Mouse (Mus musculus) frontal cortex, adult 2 months (tissue): ENCODE results near the gene Slc30a7. TPM values are rescaled to one million over a fixed set of nuclear protein-coding genes. Genes with fewer than 3 reads are reported as not detected.
A peak's percentile ranks its signal among the peaks of the same experiment; 100 is the strongest.
"Not testable (repeated sequence)": the region's sequence is repeated elsewhere in the genome, so short reads cannot be mapped to it uniquely, and the experiment has no call there.

Source experiments
- DNase-seq, 2 experiments: peaks; one replicate each; pipeline ENCODE4 v3.0.0; 2022; ENCODE audit warnings: low spot score in 1 of 2; ENCODE audit errors: extremely low spot score in 1 of 2
- polyA plus RNA-seq: library from polyadenylated mRNA; depleted of rRNA; stranded (reverse); fragments of >200 nt; gene quantifications from 2 replicates; pipeline ENCODE4 v1.2.3, GENCODE M21; 2012

The Slc30a7 gene
- polyA plus RNA-seq, 1 experiment = 12.0 TPM

DNA sequence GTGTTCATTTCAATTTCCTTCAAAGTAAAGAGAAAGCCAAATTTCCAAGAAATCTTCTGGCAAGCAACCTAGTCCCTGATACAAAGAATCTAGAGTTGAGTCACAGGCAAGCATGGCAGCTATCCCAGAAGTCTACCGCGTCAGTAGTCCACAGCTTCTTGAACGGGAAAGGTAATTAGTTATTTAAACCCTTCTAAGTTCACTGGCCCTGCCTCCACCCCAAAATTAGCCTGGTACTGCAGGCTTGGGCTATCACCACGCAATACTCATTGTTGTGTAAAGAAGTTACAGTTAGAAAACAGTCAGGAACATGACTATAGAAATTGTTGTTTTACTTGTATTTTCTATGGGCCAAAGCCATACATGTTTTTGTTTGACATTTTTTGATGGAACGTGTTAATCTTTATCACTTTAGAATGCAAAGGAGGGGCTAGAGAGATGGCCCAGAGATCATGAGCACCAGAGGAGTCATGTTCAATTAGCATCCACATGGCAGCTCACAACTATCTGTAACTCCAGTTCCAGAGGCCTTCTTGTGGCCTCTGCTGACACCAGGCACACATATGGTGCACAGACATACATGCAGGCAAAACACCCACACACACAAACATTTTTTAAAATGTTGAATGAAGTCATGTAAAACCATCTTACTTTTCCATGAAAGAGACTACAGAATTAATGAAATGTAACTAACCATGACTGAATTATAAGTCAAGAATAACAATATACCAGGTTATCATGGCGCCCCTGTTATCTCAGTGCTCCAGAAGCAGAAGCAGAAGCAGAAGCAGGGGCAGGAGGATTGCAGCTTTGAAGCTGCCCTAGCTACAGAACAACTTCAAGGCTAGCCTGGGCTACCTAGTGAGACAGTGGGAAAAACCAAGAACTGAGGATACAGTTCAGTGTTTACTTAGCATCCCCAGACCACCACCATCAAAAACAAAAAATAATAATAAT is 57.0 kb downstream of the Slc30a7 start:
- peak in 1 of 2 experiments; percentile 60 for DNase-seq

DNA sequence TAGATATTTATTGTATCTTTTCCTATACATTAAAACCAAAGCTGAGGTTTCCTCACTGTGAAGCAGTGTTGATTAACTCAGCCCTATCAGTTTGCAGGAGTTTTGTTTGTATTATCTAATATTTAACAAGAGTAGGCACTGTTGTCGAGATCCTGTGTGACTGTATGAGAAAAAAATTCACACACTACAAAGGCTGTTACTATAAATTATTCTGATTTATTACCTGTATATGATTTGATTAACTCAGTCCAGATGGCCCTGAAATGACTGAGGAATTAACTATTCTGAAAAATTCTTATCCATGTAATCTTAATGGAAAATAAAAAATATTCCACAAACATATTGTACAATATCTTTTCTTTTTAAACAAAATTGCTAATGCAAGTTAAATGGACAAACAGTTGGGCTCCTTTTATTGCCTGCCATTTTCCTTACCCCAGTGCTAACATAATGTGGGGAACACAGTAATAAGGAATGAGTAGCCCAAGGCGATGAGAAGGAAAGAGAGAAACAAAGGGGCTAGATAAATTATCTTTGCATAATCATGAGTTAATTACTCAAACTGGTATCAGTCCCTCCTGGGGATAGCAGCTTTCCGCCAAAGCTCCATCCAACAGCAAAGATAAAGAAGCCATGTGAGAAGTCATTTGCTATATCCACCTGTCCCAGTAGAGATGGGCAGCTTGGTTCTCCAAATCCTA is 57.8 kb downstream of the Slc30a7 start:
- no peak for DNase-seq

DNA sequence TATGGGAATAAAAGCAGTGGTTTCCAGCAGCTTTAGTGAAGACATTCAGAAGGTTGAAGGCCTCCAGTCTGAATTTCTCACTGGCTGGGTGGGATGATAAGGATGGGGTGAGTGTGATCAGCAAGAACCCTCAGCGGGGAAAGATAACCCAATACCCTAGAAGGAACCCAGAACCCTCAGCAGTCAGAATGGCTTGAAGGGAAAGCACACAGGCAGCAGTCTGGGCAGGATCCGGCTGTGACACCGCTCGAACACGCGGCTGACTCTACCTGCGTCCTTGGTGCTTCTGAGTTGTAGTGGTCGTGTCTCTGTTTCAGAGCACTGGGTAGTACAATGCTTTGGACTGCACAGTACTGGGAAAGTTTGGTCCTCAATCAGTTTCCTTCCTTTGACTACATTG is 60.9 kb downstream of the Slc30a7 start:
- DNase-seq = no peak

DNA sequence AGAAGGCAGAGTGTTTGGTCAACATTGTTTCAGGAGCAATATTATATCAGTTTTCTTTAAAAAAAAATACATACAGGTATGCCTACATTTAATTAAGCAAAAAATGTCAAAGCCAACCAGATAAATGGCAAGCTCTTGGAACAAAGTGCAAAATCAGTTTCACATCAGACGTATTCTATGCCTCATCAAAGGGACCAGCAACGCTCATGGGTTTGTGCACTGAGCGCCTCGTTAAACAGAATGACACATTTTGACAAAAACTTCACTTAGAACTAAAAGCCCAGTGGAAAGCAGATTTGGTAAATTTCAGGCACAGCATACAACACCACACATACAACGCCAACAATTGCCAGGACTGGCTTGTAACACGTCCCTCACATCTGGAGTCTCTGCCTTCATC is 62.8 kb downstream of the Slc30a7 start:
- no peak for DNase-seq

DNA sequence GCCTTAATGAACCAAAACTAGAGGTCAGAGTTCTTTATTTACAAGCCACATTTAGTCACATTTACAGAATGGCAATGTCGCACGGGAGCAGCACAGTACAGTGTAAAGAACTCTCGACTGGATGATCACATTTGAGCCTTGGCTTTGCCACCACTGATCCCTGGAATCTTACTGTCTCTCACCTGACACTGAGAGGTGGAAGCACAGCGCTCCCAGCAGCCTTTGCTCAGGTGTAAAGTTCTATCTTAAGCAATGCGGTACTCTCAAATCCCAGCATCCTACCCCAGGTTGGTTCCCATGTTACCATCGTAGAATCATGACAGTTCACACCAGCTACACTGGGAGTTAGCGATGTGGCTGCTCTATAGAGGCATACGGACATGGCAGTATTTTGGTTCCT is 65.7 kb downstream of the Slc30a7 start:
- no peak for DNase-seq

DNA sequence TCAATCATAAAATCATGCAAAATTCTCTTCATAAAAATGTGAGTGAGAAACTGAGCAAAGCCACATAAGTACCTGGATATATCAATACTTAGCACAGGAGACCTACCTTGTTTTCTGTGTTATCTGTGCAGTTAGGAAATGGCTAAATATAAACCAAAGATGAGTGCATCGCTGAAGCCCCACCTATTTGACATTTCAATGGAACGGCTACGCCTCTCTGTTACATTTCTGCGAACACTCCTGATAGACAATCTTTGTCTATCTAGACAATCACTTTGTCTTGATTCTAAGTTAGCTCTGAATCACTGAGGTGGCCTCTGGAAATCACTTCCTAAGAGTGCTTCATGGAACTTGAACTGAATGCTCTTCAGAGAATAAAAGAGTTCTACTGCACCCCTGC is 66.7 kb downstream of the Slc30a7 start:
- DNase-seq = no peak

DNA sequence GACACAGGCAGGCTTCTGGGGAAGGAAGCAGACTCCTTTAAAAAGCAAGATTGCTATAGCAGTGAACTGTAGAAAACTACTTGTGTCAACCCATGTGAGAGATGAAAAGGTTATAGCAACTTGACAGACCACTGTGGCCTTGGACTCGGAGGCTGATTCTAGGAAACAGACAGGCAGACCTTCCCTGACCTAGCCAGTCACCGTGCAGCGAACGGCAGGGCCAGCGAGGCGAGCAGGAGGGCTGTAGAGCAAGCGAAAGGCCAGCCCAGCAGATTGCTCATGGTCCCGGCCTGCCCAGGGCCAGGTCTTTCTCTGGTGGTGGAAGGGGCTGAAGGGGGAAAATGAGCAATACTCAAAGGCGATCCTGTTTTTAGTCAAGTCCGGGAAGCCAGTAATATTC is 69.4 kb downstream of the Slc30a7 start:
- no peak for DNase-seq

DNA sequence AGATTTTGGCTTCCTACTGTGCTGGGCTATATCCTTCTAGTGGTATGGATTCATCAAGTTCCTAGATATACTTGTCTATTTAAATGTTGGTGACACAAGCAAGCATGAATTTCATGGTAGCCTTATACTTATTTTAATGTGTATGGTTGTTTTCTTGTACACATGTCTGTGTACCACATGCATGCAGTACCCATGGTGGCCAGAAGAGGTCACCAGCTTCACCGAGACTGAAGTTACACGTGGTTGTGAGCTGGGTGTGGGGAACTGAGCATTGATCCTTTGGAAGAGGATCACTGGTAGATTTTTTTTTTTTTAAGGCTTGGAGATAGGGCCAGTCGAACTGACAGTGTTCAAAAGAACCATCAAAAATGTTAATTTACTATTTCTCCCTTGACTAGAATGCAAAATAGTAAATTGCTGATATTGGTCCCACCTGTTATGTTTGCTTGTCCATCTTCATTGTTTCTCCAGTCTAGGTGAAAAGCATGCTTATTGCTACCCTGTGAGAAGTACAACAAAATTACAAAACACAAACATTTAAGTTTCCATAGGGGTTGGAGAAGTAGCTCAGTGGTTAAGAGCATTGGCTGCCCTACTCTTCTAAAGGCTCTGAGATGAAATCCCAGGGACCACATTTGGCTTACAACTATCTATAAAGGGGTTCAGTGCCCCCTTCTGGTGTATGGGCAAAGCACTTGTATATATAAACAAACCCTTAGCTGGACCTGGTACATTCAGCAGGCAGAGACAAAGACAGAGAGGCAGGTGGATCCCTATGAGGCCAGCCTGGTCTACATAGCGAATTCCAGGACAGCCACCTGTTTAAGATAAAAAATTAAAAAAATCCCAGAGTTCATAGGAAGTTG is 70.2 kb downstream of the Slc30a7 start:
- DNase-seq = peak in 1 of 2 experiments; percentile 42

DNA sequence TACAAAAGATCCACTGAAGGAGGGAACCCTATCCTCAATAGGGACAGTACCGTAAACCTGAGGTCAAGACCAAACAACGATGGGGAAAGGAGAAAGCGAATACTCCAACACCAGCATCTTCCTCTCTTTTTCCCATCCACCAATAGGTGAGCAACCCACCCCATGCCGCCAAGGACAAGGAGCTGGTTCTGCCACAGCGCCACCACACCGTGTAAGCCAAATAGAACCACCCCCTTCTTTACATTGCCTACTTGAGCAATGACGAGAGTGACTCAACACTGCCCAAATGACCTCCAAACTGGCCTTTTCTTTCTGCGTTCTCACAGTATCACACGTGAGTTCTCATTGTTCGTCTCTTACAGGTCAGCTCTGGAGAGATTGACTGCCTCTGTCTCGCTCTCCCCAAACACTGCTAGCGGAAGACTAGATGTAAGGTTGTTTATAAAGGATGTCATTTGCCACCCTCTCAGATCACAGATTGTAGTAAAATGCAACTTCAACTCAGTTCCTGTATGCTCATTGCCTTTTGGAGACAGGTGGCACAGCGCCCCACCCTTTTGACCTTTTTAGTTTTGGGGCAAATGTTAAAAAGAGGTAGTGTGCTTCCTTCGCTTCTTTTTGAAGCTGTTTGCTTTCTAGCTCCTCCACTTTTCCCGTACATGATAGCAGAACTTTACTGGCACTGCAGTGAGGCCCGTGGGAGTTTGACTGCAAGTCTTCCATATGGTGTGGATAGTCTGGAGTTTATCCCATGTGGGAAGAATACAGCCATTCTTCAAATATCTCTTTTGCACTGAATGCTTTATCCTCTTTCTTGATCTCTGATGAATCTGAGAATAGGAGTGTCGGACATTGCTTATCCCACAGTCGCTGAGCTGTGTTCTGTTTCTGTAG is 73.7 kb downstream of the Slc30a7 start:
- peak; percentile 72 to 81 for DNase-seq

DNA sequence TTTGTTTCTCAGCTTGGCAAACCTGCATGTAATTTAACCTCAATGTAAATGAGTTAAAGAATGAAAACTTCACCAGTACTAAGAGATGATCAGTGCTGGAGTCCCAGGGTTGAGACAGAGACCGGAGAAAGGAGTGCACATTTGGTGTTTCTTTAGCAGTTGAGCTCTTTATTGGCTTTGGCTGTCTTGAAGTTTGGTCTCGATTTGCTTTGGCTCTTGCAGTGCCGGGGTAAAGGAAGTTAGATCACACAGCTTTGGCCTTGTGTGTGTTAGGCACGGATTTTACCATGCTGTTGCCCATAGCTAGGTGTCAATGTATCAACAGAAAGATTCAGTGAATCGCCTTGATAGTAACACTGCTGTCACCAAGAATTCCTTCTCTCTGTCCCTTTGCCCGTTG is 75.5 kb downstream of the Slc30a7 start:
- DNase-seq = no peak

DNA sequence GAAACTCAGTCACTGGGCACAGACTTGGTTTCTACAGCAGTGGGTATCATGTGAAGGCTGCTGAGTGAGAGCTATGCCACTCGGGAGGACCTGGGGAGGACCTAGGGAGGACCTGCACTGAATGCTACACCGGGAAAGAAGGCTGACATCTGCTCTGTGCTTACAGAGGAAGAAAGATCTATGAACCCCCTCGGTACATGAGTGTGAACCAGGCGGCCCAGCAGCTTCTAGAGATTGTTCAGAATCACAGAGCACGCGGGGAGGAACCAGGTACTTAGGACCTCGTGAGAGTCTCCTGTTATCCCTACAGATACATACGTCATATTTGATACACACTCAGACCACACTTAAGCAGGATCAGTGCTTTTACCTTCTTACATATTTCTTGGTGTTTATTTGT is 80.7 kb downstream of the Slc30a7 start:
- no peak for DNase-seq

DNA sequence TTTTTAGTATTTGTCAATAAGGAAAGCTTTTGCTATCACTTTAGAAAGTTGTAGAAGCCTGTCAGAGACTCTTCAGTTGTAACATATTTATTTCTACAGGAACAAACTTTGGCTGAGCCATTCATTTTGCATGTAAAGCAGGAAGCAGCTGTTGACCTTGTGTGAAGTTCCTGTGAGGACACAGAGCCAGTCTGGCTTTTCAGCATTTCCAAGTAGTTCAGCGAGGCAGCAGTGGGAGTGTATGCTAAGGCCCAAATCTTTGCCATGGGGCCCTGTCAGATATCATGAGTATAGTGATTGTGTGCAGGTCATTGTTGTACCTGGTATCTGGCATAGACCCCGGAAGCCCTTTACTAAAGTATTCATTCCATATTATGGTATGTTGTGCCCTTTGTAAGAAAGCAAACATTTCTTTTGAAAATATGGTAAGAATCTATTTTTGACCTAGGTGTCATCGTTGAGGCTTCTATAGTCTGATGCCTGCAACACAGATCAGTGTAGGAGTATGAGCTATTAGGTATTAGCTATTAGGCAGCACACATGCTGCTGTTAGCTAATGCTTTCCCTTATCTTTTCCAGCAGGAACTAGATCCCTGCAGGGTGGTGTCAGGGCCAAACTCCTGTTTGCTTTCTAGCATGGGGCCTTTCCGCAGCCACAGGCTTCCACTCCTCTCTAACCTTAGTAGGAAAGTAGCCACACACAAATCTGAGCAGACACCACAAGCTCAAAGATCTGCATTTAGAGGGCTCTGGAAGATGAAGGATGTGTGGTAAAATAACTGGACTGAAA is 82.6 kb downstream of the Slc30a7 start:
- DNase-seq = no peak

DNA sequence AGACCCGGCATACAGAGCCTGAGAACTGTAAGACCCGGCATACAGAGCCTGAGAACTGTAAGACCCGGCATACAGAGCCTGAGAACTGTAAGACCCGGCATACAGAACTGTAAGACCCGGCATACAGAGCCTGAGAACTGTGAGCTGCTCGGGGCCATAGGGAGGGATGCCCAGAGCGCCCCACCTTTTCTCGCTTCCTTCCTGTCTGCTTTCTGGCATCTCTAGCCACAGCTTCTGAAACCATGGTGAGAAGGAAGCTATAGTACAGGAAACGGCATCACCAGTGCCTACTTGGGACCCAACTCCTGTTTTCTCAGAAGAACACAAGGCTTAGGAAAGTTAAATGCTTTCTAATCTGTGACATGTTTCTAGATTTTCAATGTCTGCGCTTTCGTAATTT is 99.8 kb downstream of the Slc30a7 start:
- DNase-seq = not testable (repeated sequence)

DNA sequence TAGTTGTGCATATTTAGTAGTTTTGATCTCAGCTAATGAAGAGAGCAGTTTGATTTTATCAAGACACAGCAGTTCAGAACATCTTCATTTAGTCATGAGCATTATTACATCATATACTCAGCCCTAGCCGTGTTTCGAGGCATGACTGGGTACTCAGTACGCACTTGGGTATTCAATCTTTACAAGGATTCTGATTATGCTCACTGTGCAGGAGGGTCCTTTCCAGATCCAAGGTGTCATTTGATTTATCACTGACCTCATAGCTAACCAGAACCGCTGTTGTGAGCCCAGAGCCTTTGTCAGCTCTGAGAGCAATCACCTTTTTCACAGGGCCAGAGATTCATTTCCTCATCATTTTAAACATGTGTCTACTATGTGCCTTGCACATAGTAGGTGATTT is 101.6 kb downstream of the Slc30a7 start:
- DNase-seq = no peak

DNA sequence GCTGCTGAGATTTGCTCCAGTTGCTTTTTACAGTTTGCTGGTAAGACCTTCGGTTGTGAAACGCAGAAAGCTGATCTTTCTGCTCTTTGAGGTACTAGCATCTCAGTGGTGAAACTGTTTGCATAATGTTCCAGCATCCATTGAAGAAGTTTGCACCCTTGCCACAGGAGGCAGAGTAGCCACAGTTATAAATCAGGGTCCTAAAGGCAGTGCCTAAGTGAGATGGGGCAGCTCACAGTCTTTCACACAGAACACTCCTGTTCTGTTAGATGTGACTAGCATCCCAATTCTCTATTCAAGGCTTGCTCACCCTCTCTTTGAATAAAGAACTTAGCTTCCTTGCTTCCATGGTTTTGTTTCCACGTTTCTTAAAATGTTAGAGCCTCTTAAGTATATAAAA is 102.1 kb downstream of the Slc30a7 start:
- peak in 1 of 2 experiments; percentile 26 for DNase-seq

DNA sequence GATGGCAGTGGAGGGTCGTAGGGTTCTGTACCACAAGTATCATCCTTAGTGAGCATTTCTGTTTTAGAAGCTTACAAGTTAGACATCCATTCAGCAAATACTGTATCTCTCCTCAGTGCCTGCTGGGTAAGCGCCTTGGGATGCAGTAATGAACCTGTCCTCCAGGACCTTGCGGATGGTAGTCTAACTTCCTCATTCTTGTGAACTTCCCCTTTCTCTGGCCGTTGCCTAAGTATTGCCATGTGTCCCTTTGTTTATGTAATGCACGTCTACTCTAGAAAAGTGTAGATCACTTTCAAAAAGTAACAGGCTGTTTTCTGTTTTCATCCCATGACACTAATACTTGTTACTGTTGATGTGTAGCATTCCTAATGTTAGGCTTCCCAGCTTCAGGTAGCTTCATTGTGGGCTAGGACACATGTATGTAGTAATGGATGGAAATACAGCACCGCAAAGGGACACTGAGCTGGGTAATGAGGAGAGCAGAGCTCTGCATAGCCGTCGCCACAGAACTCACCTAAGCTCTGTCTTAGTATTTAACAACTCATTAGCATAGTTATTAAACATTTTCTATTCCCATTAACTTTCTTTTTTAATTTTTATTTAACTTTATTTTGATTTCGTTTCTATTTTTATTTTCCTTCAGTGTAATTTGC is 104.8 kb downstream of the Slc30a7 start:
- DNase-seq = no peak

DNA sequence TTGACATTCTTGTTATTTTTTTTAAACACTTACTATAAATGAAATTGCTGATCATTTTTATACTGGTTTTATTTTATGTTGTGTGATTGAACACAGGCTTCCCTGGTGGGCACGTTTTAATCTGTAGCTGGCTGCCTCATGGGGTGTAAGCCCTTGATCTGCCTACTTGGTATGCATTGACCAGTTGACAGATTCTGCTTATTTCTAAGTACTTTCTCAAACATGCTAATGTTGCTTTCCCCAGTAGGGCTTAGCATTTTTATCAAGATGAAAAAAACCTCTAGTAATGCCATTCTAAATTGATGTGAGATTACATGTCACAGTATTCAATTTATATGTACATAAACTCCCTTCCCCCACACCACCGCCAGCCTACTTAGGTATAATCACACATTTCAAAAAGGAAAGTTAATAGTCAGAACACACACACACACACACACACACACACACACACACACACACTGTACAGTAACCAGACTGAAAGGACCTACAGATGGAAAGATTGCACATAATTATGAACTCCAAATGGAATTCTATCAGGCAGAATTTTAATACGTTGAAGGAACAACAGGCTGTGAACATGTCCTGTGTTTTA is 108.8 kb downstream of the Slc30a7 start:
- DNase-seq = no peak

DNA sequence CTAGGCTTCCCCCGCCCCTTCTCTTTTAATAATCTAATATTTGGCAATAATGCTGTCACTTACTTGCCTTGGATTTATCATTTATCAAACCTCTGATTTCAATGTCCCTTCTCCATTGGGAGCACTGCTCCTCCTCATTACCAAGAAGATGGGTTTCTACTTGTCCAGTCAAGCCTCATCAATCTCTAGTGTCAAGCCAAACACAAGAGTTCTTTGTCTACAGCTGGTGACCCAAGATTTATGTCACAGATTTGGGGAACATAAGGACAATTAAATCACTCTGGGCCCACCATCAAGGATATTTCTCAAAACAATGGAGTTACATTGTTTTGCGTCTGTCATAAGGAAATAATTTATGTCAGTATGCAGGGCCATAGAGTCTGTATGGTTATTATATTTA is 114.0 kb downstream of the Slc30a7 start:
- no peak for DNase-seq
